Mouse (Mus musculus) myocyte (in vitro differentiated cells): Measurements from ENCODE around the gene Ccpg1os.

Experiments used
- MAX ChIP-seq: IDR thresholded peaks from one replicate; pipeline ENCODE4 v1.6.1; 2011; ENCODE audit warnings: low read depth, mild to moderate bottlenecking, control low read depth
- POLR2A ChIP-seq: IDR thresholded peaks from one replicate; pipeline ENCODE4 v1.6.1; 2011; ENCODE audit warnings: low read depth, mild to moderate bottlenecking, control low read depth, moderate library complexity; ENCODE audit not compliant: insufficient read length
- POLR2AphosphoS2 ChIP-seq: IDR thresholded peaks from one replicate; pipeline ENCODE4 v1.6.1; 2011; ENCODE audit warnings: low read depth, control low read depth; ENCODE audit not compliant: insufficient read length
- TCF12 ChIP-seq: IDR thresholded peaks from one replicate; pipeline ENCODE4 v1.6.1; 2011; ENCODE audit warnings: mild to moderate bottlenecking, control low read depth; ENCODE audit not compliant: poor library complexity, insufficient read depth, severe bottlenecking

DNA sequence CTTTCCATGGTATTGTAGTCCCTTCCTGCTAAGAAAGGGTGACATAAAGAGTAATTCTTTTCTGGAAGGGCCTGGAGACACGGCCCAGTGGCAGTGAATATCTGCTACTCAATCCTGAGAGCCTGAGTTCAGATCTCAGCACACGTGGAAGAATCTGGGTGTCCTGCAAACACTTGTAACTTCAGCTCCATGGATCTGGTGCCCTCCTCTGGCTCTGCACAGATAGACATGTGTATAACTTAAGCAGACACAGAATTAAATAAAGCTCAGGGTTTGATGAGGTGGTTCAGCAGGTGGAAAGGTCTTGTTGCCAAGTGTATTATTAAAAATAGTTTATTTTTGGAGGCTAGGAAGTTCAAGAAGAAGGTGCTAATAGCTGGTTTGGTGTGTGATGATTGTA is 15.3 kb upstream of the Ccpg1os start:
- TF ChIP-seq POLR2A (no peak), TCF12 (no peak), MAX (no peak), POLR2AphosphoS2 (no peak)
